Mouse (Mus musculus) intestine, embryonic 15.5 days (tissue): ENCODE results near the gene Zfyve1. TPM values are rescaled to one million over a fixed set of nuclear protein-coding genes. Genes with fewer than 3 reads are reported as not detected.

Experiments
- ATAC-seq: fragments of 200-750 bp; cut with Nextera tagmentation; 2 replicates; pipeline ENCODE4 v1.8.0; 2017; ENCODE audit warnings: moderate TSS enrichment, moderate library complexity
- H3K27ac ChIP-seq: fragments of 300-500 bp; sonication (generic); 2 replicates; pipeline ENCODE4 v1.5.1; 2015; ENCODE audit warnings: mild to moderate bottlenecking, inconsistent platforms
- H3K27me3 ChIP-seq: fragments of 300-500 bp; sonication (generic); replicated peaks from 2 replicates; pipeline ENCODE4 v1.6.1; 2015; ENCODE audit warnings: inconsistent platforms
- H3K36me3 ChIP-seq: fragments of 300-500 bp; sonication (generic); 2 replicates; pipeline ENCODE4 v1.6.1; 2015; ENCODE audit warnings: inconsistent platforms
- H3K4me1 ChIP-seq: fragments of 300-500 bp; sonication (generic); replicated peaks from 2 replicates; pipeline ENCODE4 v1.6.1; 2015; ENCODE audit warnings: inconsistent platforms
- H3K4me2 ChIP-seq: fragments of 300-500 bp; sonication (generic); replicated peaks from 2 replicates; pipeline ENCODE4 v1.6.1; 2015; ENCODE audit warnings: mild to moderate bottlenecking, inconsistent platforms
- H3K4me3 ChIP-seq: fragments of 300-500 bp; sonication (generic); replicated peaks from 2 replicates; pipeline ENCODE4 v1.5.1; 2015; ENCODE audit warnings: inconsistent platforms
- H3K9ac ChIP-seq: fragments of 300-500 bp; sonication (generic); 2 replicates; pipeline ENCODE4 v1.6.1; 2015; ENCODE audit warnings: inconsistent platforms
- H3K9me3 ChIP-seq: fragments of 300-500 bp; sonication (generic); 2 replicates; pipeline ENCODE4 v1.6.1; 2016; ENCODE audit warnings: inconsistent platforms
- WGBS: fragments of 180-500 bp; shearing (Covaris S2); methylation state at CpG from one replicate; pipeline ENCODE4 v1.1.7; 2015; 5-methylcytosine and 5-hydroxymethylcytosine counted together
- polyA plus RNA-seq: library from polyadenylated mRNA; unstranded; fragments of >200 nt; fragmentation: Nextera tagmentation; extraction: Ambion mirVana; gene quantifications from 2 replicates; pipeline ENCODE4 v1.2.1, GENCODE M21; 2015

Zfyve1 gene
- polyA plus RNA-seq, 1 experiment from 2014 or later = 11.7 TPM

DNA sequence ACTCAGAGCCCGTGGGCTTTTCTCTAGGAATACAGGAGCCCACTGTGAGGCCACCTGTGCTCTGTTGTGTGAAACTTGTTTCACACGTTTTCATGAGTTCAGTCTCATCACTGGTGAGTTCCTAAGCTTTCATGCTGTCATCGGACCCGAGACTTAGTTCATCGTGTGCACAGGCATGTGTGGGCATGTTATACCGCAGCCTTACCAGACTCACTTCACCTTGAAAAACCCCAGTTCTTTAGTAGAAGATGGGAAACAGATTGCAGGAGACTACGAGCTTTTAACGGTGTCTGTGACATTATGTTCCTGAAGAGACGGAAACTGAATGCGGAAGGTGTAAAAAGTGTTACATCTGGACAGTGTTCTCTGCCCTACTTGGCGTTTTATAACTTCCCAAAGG lies 61.6 kb downstream of the Zfyve1 start:
- no peak overlapping the region for H3K27ac ChIP-seq
- no peaks in the 10 kb centered on the region for H3K9me3 ChIP-seq
- no peak overlapping the region for H3K4me3 ChIP-seq
- H3K4me1 ChIP-seq = peaks cover 6% of the 10 kb centered on the region; the same call in 1 of the 2 replicates
- H3K4me2 ChIP-seq = no peak overlapping the region
- H3K27me3 ChIP-seq = no peaks in the 10 kb centered on the region
- H3K36me3 ChIP-seq = peaks cover 25% of the 10 kb centered on the region; the same call in 1 of the 2 replicates
- ATAC-seq = no peak
- WGBS = 75% methylated on average over 11 of the region's 11 CpGs
- H3K9ac ChIP-seq = no peak overlapping the region

DNA sequence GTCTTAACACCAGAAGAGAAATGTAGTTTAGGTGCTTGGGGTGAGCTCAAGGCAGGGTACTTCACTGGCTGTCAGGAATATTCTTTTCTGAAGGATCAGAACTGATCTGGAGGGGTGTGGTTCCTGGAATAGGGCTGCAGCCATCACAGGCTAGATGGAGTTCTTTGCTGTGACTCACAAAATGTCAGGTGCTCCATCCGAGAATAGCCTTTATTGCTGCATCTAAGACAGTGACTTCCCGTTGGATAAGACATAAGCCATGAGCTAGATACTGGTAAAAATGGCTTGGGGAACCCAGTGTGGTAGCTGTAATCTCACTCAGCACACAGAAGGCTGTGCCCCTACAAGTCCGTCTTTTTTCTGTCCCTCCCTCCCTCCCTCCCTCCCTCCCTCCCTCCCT lies 62.8 kb downstream of the Zfyve1 start:
- Histone ChIP-seq H3K27me3 (no peaks in the 10 kb centered on the region), H3K36me3 (peaks cover 23% of the 10 kb centered on the region; the same call in 1 of the 2 replicates), H3K4me1 (peaks cover 6% of the 10 kb centered on the region; the same call in 1 of the 2 replicates), H3K27ac (no peak overlapping the region), H3K9me3 (no peaks in the 10 kb centered on the region), H3K4me2 (no peak overlapping the region), H3K9ac (no peak overlapping the region), H3K4me3 (no peak overlapping the region)
- WGBS = 71% methylated on average over 3 of the region's 3 CpGs
- ATAC-seq = no peak

DNA sequence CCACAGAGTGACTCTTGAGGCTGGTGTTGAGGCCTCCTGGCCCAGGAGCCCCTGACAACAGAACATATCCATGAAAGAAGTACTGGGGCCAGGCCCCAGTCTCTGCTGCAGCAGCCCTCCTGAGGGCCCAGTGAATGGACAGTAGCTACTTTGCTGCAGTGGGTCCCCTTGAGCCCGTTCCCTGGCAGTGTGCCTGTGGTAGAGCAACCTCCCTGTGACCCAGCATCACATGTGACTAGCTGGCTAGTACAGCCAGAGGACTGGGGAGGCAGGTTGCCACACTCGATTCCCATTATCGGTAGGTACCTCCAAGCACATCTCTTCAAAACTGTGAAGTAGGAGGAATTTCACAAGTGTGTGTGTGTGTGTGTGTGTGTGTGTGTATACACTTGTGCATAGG lies 64.1 kb downstream of the Zfyve1 start:
- Histone ChIP-seq H3K36me3 (peaks cover 19% of the 10 kb centered on the region; the same call in 1 of the 2 replicates), H3K9ac (no peak overlapping the region), H3K27ac (no peak overlapping the region), H3K27me3 (no peaks in the 10 kb centered on the region), H3K4me3 (no peak overlapping the region), H3K4me1 (peaks cover 6% of the 10 kb centered on the region; the same call in 1 of the 2 replicates), H3K4me2 (no peak overlapping the region), H3K9me3 (no peaks in the 10 kb centered on the region)
- 88% methylated on average over 3 of the region's 3 CpGs for WGBS
- no peak for ATAC-seq

DNA sequence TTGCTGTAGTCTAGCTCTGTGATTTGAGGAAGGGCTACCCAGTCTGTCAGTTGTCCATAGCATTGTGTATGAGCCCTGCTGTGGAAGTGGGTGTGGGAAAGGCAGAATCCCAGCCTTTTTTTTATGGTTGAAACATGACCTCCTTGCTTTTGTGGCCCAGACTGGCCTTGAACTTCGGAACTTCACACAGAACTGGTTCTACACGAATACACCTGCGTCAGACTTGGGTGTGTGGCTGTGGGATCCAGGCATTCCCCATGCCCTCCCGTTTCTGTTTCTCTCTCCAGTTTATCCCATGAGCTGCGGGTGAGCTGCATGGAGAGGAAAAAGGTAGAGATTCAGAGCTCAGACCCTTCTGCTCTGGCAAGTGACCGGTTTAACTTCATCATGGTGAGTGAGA lies 65.0 kb downstream of the Zfyve1 start:
- no peak overlapping the region for H3K9ac ChIP-seq
- 81% methylated on average over 6 of the region's 6 CpGs for WGBS
- ATAC-seq = peak; percentile 57
- no peak overlapping the region for H3K4me2 ChIP-seq
- H3K27me3 ChIP-seq = no peaks in the 10 kb centered on the region
- H3K27ac ChIP-seq = no peak overlapping the region
- no peak overlapping the region for H3K4me3 ChIP-seq
- peaks cover 6% of the 10 kb centered on the region; the same call in 1 of the 2 replicates for H3K4me1 ChIP-seq
- H3K36me3 ChIP-seq = peaks cover 16% of the 10 kb centered on the region
- no peaks in the 10 kb centered on the region for H3K9me3 ChIP-seq

- H3K4me3 ChIP-seq = no peak overlapping the region
- 89% methylated on average over 5 of the region's 5 CpGs for WGBS
Observed at GRCm38 (mm10) chr12:83528665-83529064, 68.4 kb downstream of the Zfyve1 start.

DNA sequence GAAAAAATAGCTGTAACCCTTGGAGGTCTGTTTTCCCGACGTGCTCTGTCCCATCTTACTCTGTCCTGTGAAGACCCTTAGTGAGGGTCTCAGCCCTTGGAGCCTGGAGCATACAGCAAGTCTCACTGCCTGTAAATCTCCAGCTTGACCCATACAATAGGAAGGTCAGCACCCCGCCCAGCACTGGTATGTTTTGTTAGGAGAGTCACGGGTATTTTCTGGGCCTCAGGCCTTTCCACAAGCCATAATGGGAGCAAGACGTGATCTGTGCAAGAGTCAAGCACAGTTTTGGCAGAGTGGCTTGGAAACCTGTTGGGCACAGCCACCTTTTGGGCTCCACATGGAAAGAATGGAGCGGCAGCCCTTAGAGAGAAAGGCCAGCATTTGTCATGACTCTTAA lies 69.2 kb downstream of the Zfyve1 start:
- Histone ChIP-seq H3K4me3 (no peak overlapping the region), H3K4me1 (peaks cover 10% of the 10 kb centered on the region; the same call in 1 of the 2 replicates), H3K27ac (no peak overlapping the region), H3K36me3 (peaks cover 9% of the 10 kb centered on the region), H3K9ac (no peak overlapping the region), H3K27me3 (no peaks in the 10 kb centered on the region), H3K4me2 (no peak overlapping the region), H3K9me3 (no peaks in the 10 kb centered on the region)
- 69% methylated on average over 6 of the region's 6 CpGs for WGBS
- no peak for ATAC-seq

More at GRCm38 (mm10) chr12:83528665-83529064, 68.4 kb downstream of the Zfyve1 start:
- Histone ChIP-seq H3K27me3 (no peaks in the 10 kb centered on the region), H3K9ac (no peak overlapping the region), H3K4me1 (peaks cover 10% of the 10 kb centered on the region; the same call in 1 of the 2 replicates), H3K9me3 (no peaks in the 10 kb centered on the region), H3K36me3 (peaks cover 12% of the 10 kb centered on the region), H3K27ac (no peak overlapping the region), H3K4me2 (no peak overlapping the region)
- no peak for ATAC-seq

DNA sequence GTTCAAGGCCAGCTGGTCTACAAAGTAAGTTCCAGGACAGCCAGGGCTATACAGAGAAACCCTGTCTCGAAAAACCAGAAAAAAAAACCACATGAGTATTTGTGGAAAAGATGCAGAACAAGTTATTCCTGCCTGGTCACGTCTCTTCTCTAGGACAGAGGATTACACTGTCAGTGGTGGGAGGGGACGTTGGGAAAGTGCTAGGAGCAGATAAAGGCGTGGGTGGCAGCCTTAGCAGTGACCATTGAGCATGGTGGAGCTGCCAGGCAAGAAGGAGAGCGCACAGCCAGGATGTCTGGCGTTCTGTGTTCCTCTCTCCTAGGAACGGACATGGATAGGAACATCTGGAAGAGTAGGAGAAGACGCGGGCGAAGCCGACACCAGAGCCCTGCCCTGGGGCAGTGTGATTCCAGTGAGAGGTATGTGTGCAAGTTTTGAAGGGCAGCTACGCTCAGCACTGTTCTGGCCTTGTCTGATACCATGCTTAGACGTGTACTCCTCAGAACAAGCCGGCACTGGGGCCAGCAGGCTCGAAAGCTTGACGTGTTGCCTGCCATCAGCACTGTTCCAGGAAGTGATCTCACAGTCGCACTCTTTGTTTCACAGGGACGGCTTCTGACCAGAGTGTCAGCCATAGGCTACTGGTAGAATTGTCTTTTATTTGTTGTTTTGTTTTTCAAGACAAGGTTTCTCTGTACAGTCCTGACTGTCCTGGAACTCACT lies 71.0 kb downstream of the Zfyve1 start:
- peak overlapping the region; percentile 13; the same call in 1 of the 2 replicates for H3K27ac ChIP-seq
- 74% methylated on average over 18 of the region's 18 CpGs for WGBS
- H3K27me3 ChIP-seq = no peaks in the 10 kb centered on the region
- H3K9ac ChIP-seq = no peak overlapping the region
- no peaks in the 10 kb centered on the region for H3K9me3 ChIP-seq
- peaks cover 7% of the 10 kb centered on the region for H3K36me3 ChIP-seq
- H3K4me2 ChIP-seq = no peak overlapping the region
- ATAC-seq = peak; percentile 65
- no peak overlapping the region for H3K4me3 ChIP-seq
- peaks cover 9% of the 10 kb centered on the region; the same call in 1 of the 2 replicates for H3K4me1 ChIP-seq

GRCm38 (mm10) chr12:83524329-83524728 lies 72.7 kb downstream of the Zfyve1 start:
- no peaks in the 10 kb centered on the region for H3K9me3 ChIP-seq
- peaks cover 10% of the 10 kb centered on the region; the same call in 1 of the 2 replicates for H3K4me1 ChIP-seq
- no peak for ATAC-seq
- no peaks in the 10 kb centered on the region for H3K27me3 ChIP-seq
- no peak overlapping the region for H3K4me3 ChIP-seq
- peaks cover 3% of the 10 kb centered on the region; the same call in 1 of the 2 replicates for H3K36me3 ChIP-seq
- 78% methylated on average over 5 of the region's 5 CpGs for WGBS
- H3K9ac ChIP-seq = no peak overlapping the region
- no peak overlapping the region for H3K27ac ChIP-seq
- H3K4me2 ChIP-seq = no peak overlapping the region

DNA sequence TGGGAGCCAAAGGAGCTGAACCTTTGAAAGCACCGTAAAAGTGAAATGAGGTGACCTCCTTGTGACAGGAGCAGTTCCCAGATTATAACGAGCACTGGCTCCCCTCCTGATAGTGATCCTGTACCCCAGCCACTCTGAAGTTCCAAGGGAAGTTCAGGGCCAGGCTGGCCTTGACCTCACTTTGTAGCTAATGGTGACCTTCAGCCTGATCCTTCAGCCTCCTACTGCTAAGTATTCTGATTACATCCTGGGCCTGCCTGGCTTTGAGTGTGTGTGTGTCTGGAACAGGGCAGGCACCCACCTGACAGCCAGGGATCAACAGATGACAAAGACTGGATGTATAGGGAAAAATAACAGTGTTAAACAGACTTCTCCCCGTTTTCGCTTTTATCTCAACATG lies 73.1 kb downstream of the Zfyve1 start:
- Histone ChIP-seq H3K4me1 (peaks cover 10% of the 10 kb centered on the region; the same call in 1 of the 2 replicates), H3K9ac (no peak overlapping the region), H3K27ac (no peak overlapping the region), H3K27me3 (no peaks in the 10 kb centered on the region), H3K4me3 (no peak overlapping the region), H3K9me3 (no peaks in the 10 kb centered on the region), H3K4me2 (no peak overlapping the region), H3K36me3 (peaks cover 3% of the 10 kb centered on the region; the same call in 1 of the 2 replicates)
- no peak for ATAC-seq
- 71% methylated on average over 4 of the region's 4 CpGs for WGBS

GRCm38 (mm10) chr12:83523056-83523455 lies 74.0 kb downstream of the Zfyve1 start:
- ATAC-seq = no peak
- WGBS = 83% methylated on average over 6 of the region's 6 CpGs
- H3K27me3 ChIP-seq = no peaks in the 10 kb centered on the region
- H3K4me2 ChIP-seq = no peak overlapping the region
- H3K27ac ChIP-seq = no peak overlapping the region
- peaks cover 10% of the 10 kb centered on the region; the same call in 1 of the 2 replicates for H3K4me1 ChIP-seq
- H3K9me3 ChIP-seq = no peaks in the 10 kb centered on the region
- no peak overlapping the region for H3K4me3 ChIP-seq
- peaks cover 3% of the 10 kb centered on the region; the same call in 1 of the 2 replicates for H3K36me3 ChIP-seq
- H3K9ac ChIP-seq = no peak overlapping the region

GRCm38 (mm10) chr12:83521083-83521482 lies 75.9 kb downstream of the Zfyve1 start:
- 42% methylated on average over 8 of the region's 8 CpGs for WGBS
- H3K27ac ChIP-seq = no peak overlapping the region

DNA sequence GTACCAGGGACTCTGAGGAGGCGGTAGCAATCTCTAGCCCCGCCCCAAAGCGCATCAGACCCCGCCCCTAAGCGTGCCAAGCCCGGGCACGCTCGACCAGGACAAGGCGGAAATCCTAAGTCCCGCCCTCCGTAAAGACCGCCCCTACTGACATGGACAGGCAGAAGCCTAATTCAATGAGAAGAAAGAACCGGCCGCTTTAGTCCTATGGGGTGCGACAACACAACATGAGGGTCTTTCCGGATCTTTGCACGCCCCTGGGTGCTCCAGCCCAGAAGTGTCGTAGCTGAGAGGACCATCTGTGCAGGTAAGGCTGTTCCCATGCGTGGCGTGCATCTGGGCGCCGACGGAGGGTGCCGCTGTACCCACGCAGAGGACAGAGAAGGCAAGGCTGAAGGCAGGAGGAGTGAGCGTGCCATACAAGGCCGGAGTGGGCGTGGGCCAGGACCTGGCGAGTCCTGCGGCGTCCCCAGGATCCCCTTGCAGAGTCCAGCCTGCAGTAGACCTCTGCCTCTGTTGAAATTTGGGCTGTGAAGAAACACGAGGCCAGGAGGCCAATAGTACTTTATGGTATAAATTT lies 76.6 kb downstream of the Zfyve1 start, which contains the start of gene Dcaf4:
TSS of gene Dcaf4 (plus strand) at position 156 of the 580 bp plus-strand sequence.
- Histone ChIP-seq H3K9me3 (no peaks in the 10 kb centered on the region), H3K36me3 (no peaks in the 10 kb centered on the region), H3K4me1 (peaks cover 6% of the 10 kb centered on the region; the same call in 1 of the 2 replicates), H3K27ac (peak within 1 kb of the TSS; percentile 80), H3K4me2 (peak within 1 kb of the TSS; percentile 62), H3K27me3 (no peaks in the 10 kb centered on the region), H3K4me3 (peak within 1 kb of the TSS; percentile 70), H3K9ac (peak within 1 kb of the TSS; percentile 70)
- WGBS = under 1% methylated on average over 32 of the region's 32 CpGs
- ATAC-seq = peak; percentile 98

More at GRCm38 (mm10) chr12:83521083-83521482, 75.9 kb downstream of the Zfyve1 start:
- peak overlapping the region; percentile 70 for H3K4me3 ChIP-seq
- peak overlapping the region; percentile 62 for H3K4me2 ChIP-seq
- peak overlapping the region; percentile 70; the same call in 1 of the 2 replicates for H3K9ac ChIP-seq
- no peaks in the 10 kb centered on the region for H3K27me3 ChIP-seq
- no peaks in the 10 kb centered on the region for H3K36me3 ChIP-seq
- no peak for ATAC-seq
- peaks cover 9% of the 10 kb centered on the region; the same call in 1 of the 2 replicates for H3K4me1 ChIP-seq
- no peaks in the 10 kb centered on the region for H3K9me3 ChIP-seq
